Mouse (Mus musculus) spleen, adult 2 months (tissue): Measurements from ENCODE around the gene Arsb. TPM values are rescaled to one million over a fixed set of nuclear protein-coding genes. Genes with fewer than 3 reads are reported as not detected.
"Not testable (repeated sequence)": the region's sequence is repeated elsewhere in the genome, so short reads cannot be mapped to it uniquely, and the experiment has no call there.

Experiments used
- DNase-seq, 2 experiments: peaks; one replicate each; pipeline versions ENCODE4 v3.0.0 to v3.0.0-alpha.2; 2012 to 2021; ENCODE audit warnings: low spot score in 2 of 2, low read depth in 1 of 2
- H3K27ac ChIP-seq: fragments of 200-500 bp; 2 replicates; pipeline ENCODE4 v1.5.1; 2012; ENCODE audit warnings: low read length, inconsistent platforms; ENCODE audit not compliant: insufficient read depth
- H3K27me3 ChIP-seq: fragments of 200-500 bp; 2 replicates; pipeline ENCODE4 v1.6.1; 2012; ENCODE audit warnings: mild to moderate bottlenecking, moderate library complexity, low read length, inconsistent platforms; ENCODE audit not compliant: control insufficient read depth, insufficient read depth
- H3K36me3 ChIP-seq: fragments of 200-500 bp; 2 replicates; pipeline ENCODE4 v1.6.1; 2012; ENCODE audit warnings: mild to moderate bottlenecking, low read length, inconsistent platforms; ENCODE audit not compliant: control insufficient read depth, insufficient read depth
- H3K4me1 ChIP-seq: fragments of 200-500 bp; 2 replicates; pipeline ENCODE4 v1.6.1; 2011; ENCODE audit warnings: inconsistent platforms; ENCODE audit not compliant: control insufficient read depth, insufficient read depth, insufficient read length
- H3K4me3 ChIP-seq: fragments of 200-500 bp; 2 replicates; pipeline ENCODE4 v1.5.1; 2011; ENCODE audit warnings: mild to moderate bottlenecking, inconsistent platforms; ENCODE audit not compliant: insufficient read depth, insufficient read length; ENCODE audit errors: extremely low read depth
- CTCF ChIP-seq: fragments of 200-500 bp; IDR thresholded peaks from 2 replicates; pipeline ENCODE4 v1.5.1; 2011; ENCODE audit warnings: mild to moderate bottlenecking, inconsistent platforms; ENCODE audit not compliant: insufficient read depth, insufficient read length, insufficient replicate concordance; ENCODE audit errors: extremely low read depth
- POLR2A ChIP-seq: fragments of 200-500 bp; IDR thresholded peaks from 2 replicates; pipeline ENCODE4 v1.6.1; 2011; ENCODE audit warnings: low read depth, low read length, inconsistent platforms
- WGBS: fragments of 180-500 bp; shearing (Covaris S2); methylation state at CpG from one replicate; pipeline ENCODE4 v1.1.7; 2018; 5-methylcytosine and 5-hydroxymethylcytosine counted together
- polyA plus RNA-seq: library from polyadenylated mRNA; depleted of rRNA; stranded (reverse); fragments of >200 nt; gene quantifications from 2 replicates; pipeline ENCODE4 v1.2.3, GENCODE M21; 2012

Gene Arsb
- polyA plus RNA-seq, 1 experiment = 16.6 TPM

DNA sequence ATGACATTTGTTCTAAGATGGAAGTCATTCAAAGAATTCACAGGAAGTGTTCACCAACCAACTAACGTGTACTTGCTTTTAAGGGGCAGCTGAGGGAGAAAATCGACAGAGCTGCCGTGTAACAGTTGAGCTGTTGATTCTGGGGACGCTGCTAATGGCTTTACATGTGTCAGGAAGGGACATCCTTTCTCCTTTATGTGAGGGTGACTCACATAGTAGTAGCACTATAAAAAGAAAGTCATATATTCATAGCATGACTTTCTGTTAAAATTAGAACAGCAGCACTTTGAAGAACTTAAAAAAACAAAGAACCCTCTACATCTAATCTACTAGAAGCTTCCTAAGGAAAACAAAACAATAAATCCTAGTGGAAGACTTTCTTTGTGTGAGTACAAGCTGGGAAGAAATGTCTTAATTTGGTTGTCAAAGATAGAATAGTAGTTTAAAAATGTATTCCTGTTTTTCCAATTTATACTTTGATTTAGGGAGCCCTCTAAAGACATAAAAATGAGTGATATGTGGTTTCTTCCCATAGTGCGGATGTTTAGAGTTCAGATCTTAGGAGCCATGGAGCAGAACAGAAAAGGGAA is 25.7 kb downstream of the Arsb start:
- DNase-seq = no peak
- Histone ChIP-seq H3K27me3 (no peaks in the 10 kb centered on the region), H3K27ac (no peak overlapping the region), H3K4me3 (no peak overlapping the region), H3K36me3 (no peaks in the 10 kb centered on the region), H3K4me1 (no peaks in the 10 kb centered on the region)
- WGBS = 77% methylated on average over 5 of the region's 5 CpGs
- no peak for TF ChIP-seq POLR2A
- TF ChIP-seq CTCF = no peak

DNA sequence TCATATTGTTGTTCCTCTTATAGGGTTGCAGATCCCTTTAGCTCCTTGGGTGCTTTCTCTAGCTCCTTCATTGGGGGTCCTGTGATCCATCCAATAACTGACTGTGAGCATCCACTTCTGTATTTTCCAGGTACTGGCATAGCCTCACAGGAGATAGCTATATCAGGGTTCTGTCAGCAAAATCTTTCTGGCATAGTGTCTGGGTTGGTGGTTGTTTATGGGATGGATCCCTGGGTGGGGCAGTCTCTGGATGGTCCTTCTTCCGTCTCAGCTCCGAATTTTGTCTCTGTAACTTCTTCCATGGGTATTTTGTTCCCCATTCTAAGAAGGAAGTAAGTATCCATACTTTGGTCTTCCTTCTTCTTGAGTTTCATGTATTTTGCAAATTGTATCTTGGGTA is 38.9 kb downstream of the Arsb start:
- H3K4me3 ChIP-seq, H3K27me3 ChIP-seq, H3K27ac ChIP-seq, H3K4me1 ChIP-seq, H3K36me3 ChIP-seq, DNase-seq: not testable (repeated sequence)
- 91% methylated on average over 2 of the region's 2 CpGs for WGBS

DNA sequence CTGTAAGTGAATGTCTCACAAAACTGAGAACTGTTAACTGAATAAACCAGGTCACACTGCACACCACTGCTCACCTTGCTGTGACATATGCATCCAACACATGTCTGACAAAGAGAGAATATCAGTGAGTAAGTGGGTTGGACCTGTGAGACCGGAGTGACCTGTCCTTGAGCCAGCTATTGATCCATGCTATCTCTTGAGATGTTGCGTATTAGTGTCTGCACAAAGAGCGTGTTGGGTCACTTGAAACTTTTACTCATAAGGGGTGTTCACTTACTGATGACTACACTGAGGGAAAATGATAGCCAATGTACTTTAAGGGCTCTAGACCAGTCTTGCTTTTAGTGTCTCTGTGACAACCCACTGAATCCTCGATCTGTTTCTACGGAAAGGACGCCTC is 42.7 kb downstream of the Arsb start:
- no peaks in the 10 kb centered on the region for H3K4me1 ChIP-seq
- no peak overlapping the region for H3K4me3 ChIP-seq
- no peaks in the 10 kb centered on the region for H3K27me3 ChIP-seq
- TF ChIP-seq POLR2A (no peak), CTCF (no peak)
- H3K27ac ChIP-seq = no peak overlapping the region
- DNase-seq = no peak
- WGBS = 96% methylated on average over 6 of the region's 6 CpGs
- no peaks in the 10 kb centered on the region for H3K36me3 ChIP-seq

DNA sequence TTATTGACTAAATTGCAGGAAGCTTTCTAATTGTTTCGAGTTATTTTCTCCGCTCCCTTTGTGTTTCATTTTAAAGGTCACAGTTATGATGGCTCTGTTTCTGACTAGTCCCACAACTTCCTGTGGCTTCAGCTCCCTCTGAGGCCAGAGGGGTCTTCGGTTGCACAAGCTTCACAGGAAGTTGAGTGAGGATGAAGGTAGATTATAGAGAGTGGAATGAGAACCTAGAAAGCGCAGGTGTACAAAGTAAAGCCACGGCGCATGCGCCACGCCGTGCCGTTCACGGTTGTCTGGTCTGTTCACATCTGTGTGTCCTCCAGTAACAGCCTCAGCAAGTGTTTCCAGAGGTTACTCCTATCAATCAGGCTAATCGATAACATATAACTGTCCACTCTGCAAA is 43.2 kb downstream of the Arsb start:
- Histone ChIP-seq H3K27ac (no peak overlapping the region), H3K4me3 (no peak overlapping the region), H3K36me3 (no peaks in the 10 kb centered on the region), H3K27me3 (no peaks in the 10 kb centered on the region), H3K4me1 (no peaks in the 10 kb centered on the region)
- DNase-seq = no peak
- no peak for TF ChIP-seq POLR2A
- TF ChIP-seq CTCF = no peak
- WGBS = 61% methylated on average over 12 of the region's 12 CpGs

- Histone ChIP-seq H3K27ac (no peak overlapping the region), H3K4me1 (no peaks in the 10 kb centered on the region), H3K36me3 (no peaks in the 10 kb centered on the region), H3K4me3 (no peak overlapping the region), H3K27me3 (no peaks in the 10 kb centered on the region)
- DNase-seq = no peak
- WGBS = 89% methylated on average over 11 of the region's 11 CpGs
- TF ChIP-seq POLR2A = no peak
- TF ChIP-seq CTCF = no peak
Observed at GRCm38 (mm10) chr13:93815128-93815527, 43.7 kb downstream of the Arsb start.

DNA sequence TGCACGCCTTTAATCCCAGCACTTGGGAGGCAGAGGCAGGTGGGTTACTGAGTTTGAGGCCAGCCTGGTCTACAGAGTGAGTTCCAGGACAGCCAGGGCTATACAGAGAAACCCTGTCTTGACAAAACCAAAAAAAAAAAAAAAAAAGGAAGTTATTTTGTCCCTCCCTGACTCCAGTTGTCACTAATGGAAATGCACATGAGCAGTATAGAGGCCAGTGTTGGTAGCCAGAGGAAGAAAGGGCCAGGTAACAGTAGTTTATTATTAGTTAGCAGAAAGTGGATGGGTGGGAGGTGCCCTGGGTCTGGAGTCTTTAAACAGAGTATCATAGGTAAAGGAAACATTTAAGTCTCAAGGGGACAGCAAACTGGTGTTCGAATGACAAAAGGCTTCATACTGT is 44.7 kb downstream of the Arsb start:
- Histone ChIP-seq H3K27ac (no peak overlapping the region), H3K4me3 (no peak overlapping the region), H3K36me3 (no peaks in the 10 kb centered on the region), H3K27me3 (no peaks in the 10 kb centered on the region), H3K4me1 (no peaks in the 10 kb centered on the region)
- TF ChIP-seq POLR2A (no peak), CTCF (no peak)
- WGBS = 84% methylated on average over 2 of the region's 2 CpGs
- no peak for DNase-seq

DNA sequence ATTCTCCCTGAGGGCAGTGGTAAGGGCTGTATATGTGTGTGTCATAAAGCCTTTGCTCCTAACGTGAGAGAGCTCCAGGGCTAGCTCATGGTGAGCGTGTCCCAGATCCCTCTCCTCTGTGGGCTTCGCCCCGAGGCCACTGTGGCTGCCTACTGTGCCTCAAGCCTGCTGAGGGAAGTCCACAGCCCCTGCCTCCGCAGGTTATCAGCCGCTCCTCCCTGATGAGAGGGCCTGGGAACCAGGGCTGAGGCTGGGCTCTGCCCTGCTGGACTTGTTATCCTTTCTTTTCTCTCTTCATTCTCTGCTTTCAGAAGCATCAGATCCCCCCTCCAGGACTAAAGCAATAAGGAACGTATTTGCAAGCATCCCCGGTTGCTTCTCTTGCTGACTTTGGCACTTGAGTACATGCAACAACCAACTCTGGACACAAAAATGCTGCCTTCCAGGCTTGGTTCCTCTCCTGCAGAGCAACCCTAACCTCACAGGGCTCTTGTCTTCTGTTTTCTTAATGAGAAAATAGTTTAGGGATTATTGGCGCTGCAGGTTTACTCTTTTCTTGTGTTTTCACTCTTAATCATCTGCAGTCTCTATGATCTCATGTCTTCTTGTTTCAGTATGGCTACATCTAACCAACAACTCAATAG is 45.4 kb downstream of the Arsb start:
- H3K36me3 ChIP-seq = no peaks in the 10 kb centered on the region
- 93% methylated on average over 9 of the region's 9 CpGs for WGBS
- H3K4me1 ChIP-seq = no peaks in the 10 kb centered on the region
- H3K27me3 ChIP-seq = no peaks in the 10 kb centered on the region
- H3K4me3 ChIP-seq = no peak overlapping the region
- TF ChIP-seq CTCF (no peak), POLR2A (no peak)
- no peak overlapping the region for H3K27ac ChIP-seq
- DNase-seq = no peak
